Mouse (Mus musculus): ENCODE measurements around the gene Ddx39. TPM values are rescaled to one million over a fixed set of nuclear protein-coding genes. Genes with fewer than 3 reads are reported as not detected.

The Ddx39 gene
- total and polyA plus RNA-seq, 3 experiments, result 272 to 304 (median 279) TPM

DNA sequence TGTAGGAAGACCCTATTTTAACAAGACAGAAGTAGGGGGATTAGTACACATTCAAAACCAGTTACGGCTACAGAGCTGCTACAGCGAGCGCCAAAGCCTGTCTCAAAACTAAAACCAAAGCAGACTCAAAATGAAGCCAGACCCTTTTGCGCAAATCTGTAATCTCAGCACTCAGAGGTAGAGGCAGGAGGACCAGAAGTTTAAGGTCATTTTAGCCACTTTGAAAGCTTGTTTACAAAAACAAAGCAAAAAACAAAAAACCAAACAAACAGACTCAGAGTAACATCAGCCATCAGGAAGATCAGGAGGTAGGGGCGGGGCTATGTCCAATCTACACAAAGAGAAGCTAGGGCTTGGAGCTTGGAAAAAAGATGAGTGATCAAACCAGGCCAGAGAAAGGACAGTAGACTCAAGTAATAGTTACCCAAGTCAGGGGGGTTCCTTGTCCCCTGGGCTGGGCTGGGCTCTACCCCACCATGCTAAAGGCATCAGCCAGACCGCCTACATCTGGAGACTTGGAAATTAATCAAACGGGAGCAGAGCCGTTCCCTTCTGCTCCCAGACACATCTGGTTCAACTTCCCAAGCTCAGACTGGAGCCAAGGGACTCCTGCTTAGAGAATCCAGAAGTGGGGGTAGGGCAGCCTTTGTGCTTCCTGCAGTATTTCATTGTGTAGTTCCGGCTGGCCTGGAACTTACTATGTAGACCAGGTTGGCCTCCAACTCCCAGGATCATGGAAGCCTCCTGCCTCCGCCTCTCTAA lies 24.2 kb downstream of the Ddx39 start:
- peaks cover 3% of the 10 kb centered on the region; the same call in 1 of the 2 replicates for H3K79me2 ChIP-seq (ENCODE audit: control insufficient read depth, insufficient read depth, low read length, poor library complexity)
- no peak overlapping the region for H3K4me3 ChIP-seq (ENCODE audit: control insufficient read depth in 1 of 2, insufficient read depth in 1 of 2, low read depth in 2 of 2, low read length in 2 of 2)
- H3K27ac ChIP-seq (ENCODE audit: control insufficient read depth, low read depth, low read length), result peak overlapping the region; percentile 46
- no peak for DNase-seq (ENCODE audit: low read depth, low spot score)
- H3K4me1 ChIP-seq (ENCODE audit: control insufficient read depth in 1 of 2, insufficient read depth in 2 of 2, low read length in 2 of 2), result peaks cover 17 to 45% of the 10 kb centered on the region in 2 experiments
- no peaks in the 10 kb centered on the region for H3K27me3 ChIP-seq (ENCODE audit: control insufficient read depth in 1 of 2, insufficient read depth in 2 of 2, low read length in 2 of 2)
- TF ChIP-seq BHLHE40 (IDR thresholded peaks at IDR 0.05; ENCODE audit: borderline replicate concordance, low read depth, low read length) (no peak), POLR2AphosphoS2 (IDR thresholded peaks at IDR 0.05; ENCODE audit: low read length) (no peak), MEF2A (IDR thresholded peaks at IDR 0.05; ENCODE audit: extremely low read depth, insufficient replicate concordance, low read depth, low read length, poor library complexity, severe bottlenecking) (no peak), TBP (IDR thresholded peaks at IDR 0.05; ENCODE audit: low read depth, low read length) (no peak)
- no peak overlapping the region for H3K9ac ChIP-seq (ENCODE audit: control insufficient read depth, low read depth, low read length, poor library complexity, severe bottlenecking)
- no peaks in the 10 kb centered on the region for H3K9me3 ChIP-seq (replicated peaks; ENCODE audit: insufficient read depth, low read length)
- peaks cover 0 to 27% of the 10 kb centered on the region in 2 experiments; a peak in 2 of 4 replicates for H3K36me3 ChIP-seq (ENCODE audit: control insufficient read depth in 1 of 2, insufficient read depth in 2 of 2, low read length in 2 of 2)

DNA sequence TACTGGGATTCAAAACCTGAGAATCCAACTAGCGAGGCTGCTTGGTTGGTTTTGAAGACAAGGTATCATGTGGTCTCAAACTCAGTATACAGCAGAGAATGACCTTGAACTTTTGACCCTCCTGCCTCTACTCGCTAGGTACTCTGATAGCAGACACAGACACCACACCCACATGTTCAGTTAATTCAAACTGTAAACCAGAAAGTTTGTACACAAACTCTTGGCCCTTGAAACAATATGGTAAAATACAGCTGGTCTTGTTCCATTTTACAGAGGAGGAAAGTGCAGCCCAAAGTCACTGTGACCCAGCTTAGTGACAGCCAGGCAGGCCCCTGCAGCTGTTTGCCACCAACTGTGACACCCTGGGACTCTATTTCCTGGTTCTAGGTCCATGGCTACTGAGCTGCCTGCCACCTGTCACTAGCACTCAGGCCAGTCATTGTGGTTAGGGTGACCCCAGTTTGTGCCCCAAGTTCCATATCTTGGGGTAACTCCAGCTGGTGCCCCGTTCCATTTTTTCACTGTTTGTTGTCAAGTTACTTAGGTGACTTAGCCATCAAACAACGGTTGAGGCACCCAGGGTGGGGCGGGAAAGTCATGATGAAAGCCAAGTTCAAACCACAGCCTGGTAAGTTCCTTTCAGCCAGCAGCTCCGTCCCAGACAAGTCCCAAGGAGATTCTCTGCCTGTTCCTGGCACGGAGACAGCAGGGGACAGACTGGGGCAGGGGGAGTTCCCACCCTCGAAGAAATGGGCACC lies 24.9 kb downstream of the Ddx39 start:
- H3K4me1 ChIP-seq (ENCODE audit: control insufficient read depth in 1 of 2, insufficient read depth in 2 of 2, low read length in 2 of 2), result peaks cover 17 to 45% of the 10 kb centered on the region in 2 experiments
- H3K36me3 ChIP-seq (ENCODE audit: control insufficient read depth in 1 of 2, insufficient read depth in 2 of 2, low read length in 2 of 2), result peaks cover 0 to 27% of the 10 kb centered on the region in 2 experiments; a peak in 2 of 4 replicates
- peak overlapping the region; percentile 78 to 93 for H3K4me3 ChIP-seq (ENCODE audit: control insufficient read depth in 1 of 2, insufficient read depth in 1 of 2, low read depth in 2 of 2, low read length in 2 of 2)
- no peaks in the 10 kb centered on the region for H3K27me3 ChIP-seq (ENCODE audit: control insufficient read depth in 1 of 2, insufficient read depth in 2 of 2, low read length in 2 of 2)
- H3K27ac ChIP-seq (ENCODE audit: control insufficient read depth, low read depth, low read length), result peak overlapping the region; percentile 46
- H3K9ac ChIP-seq (ENCODE audit: control insufficient read depth, low read depth, low read length, poor library complexity, severe bottlenecking), result peak overlapping the region; percentile 84
- peaks cover 3% of the 10 kb centered on the region; the same call in 1 of the 2 replicates for H3K79me2 ChIP-seq (ENCODE audit: control insufficient read depth, insufficient read depth, low read length, poor library complexity)
- no peaks in the 10 kb centered on the region for H3K9me3 ChIP-seq (replicated peaks; ENCODE audit: insufficient read depth, low read length)
- peak; percentile 82 for DNase-seq (ENCODE audit: low read depth, low spot score)
- TF ChIP-seq JUND (IDR thresholded peaks at IDR 0.05; ENCODE audit: low read depth, low read length), result no peak
- no peak for TF ChIP-seq MEF2A (IDR thresholded peaks at IDR 0.05; ENCODE audit: extremely low read depth, insufficient replicate concordance, low read depth, low read length, poor library complexity, severe bottlenecking)
- TF ChIP-seq MYC (IDR thresholded peaks at IDR 0.05; ENCODE audit: low read depth, low read length), result no peak
- no peak for TF ChIP-seq BHLHE40 (IDR thresholded peaks at IDR 0.05; ENCODE audit: borderline replicate concordance, low read depth, low read length)
- peak; percentile 89 for TF ChIP-seq ETS1 (IDR thresholded peaks at IDR 0.05; ENCODE audit: low read depth, low read length)
- no peak; the same call in 1 of the 2 replicates for TF ChIP-seq TAL1 (IDR thresholded peaks at IDR 0.05; ENCODE audit: low read length)
- TF ChIP-seq SIN3A (IDR thresholded peaks at IDR 0.05; ENCODE audit: low read length), result peak; percentile 62
- no peak for TF ChIP-seq NELFE (IDR thresholded peaks at IDR 0.05; ENCODE audit: low read depth, low read length)
- no peak for TF ChIP-seq MAFK (IDR thresholded peaks at IDR 0.05; ENCODE audit: borderline replicate concordance, low read depth, low read length)
- TF ChIP-seq SMC3 (IDR thresholded peaks at IDR 0.05; ENCODE audit: low read depth, low read length), result no peak
- no peak for TF ChIP-seq USF2 (IDR thresholded peaks at IDR 0.05; ENCODE audit: borderline replicate concordance in 1 of 2, insufficient read depth in 1 of 2, low read depth in 1 of 2, low read length in 2 of 2)
- no peak for TF ChIP-seq ZNF384 (IDR thresholded peaks at IDR 0.05; ENCODE audit: low read depth, low read length)
- TF ChIP-seq TCF12 (IDR thresholded peaks at IDR 0.05; ENCODE audit: low read depth, low read length), result peak; percentile 30; the same call in 1 of the 2 replicates
- no peak for TF ChIP-seq POLR2AphosphoS5 (IDR thresholded peaks at IDR 0.05; ENCODE audit: borderline replicate concordance, low read depth, low read length)
- no peak for TF ChIP-seq NRF1 (IDR thresholded peaks at IDR 0.05; ENCODE audit: insufficient read depth, low read depth, low read length, poor library complexity, severe bottlenecking)
- no peak for TF ChIP-seq CHD1 (IDR thresholded peaks at IDR 0.05; ENCODE audit: low read depth, low read length)
- TF ChIP-seq UBTF (IDR thresholded peaks at IDR 0.05; ENCODE audit: borderline replicate concordance, insufficient read depth, low read depth, low read length), result no peak
- TF ChIP-seq MAZ (IDR thresholded peaks at IDR 0.05; ENCODE audit: low read depth, low read length), result no peak
- TF ChIP-seq POLR2AphosphoS2 (IDR thresholded peaks at IDR 0.05; ENCODE audit: low read length), result no peak; the same call in 1 of the 2 replicates
- TF ChIP-seq EP300 (IDR thresholded peaks at IDR 0.05; ENCODE audit: low read depth in 1 of 2, low read length in 2 of 2), result peak in 1 of 2 experiments; percentile 52; a peak in 3 of 4 replicates
- no peak for TF ChIP-seq CTCF (IDR thresholded peaks at IDR 0.05 in 2 of 3, conservative IDR thresholded peaks at IDR 0.05 in 1 of 3; ENCODE audit: control insufficient read depth in 1 of 3, insufficient read depth in 1 of 3, low read depth in 2 of 3, low read length in 3 of 3, poor library complexity in 1 of 3, severe bottlenecking in 1 of 3)
- 0 out of 2 replicates have a peak, but pooled peaks have one; percentile 44 for TF ChIP-seq RCOR1 (IDR thresholded peaks at IDR 0.05; ENCODE audit: low read depth, low read length)
- no peak; the same call in 1 of the 2 replicates for TF ChIP-seq USF1 (IDR thresholded peaks at IDR 0.05; ENCODE audit: low read depth, low read length)
- TF ChIP-seq ZKSCAN1 (IDR thresholded peaks at IDR 0.05; ENCODE audit: low read depth, low read length), result no peak
- no peak for TF ChIP-seq ZC3H11A (IDR thresholded peaks at IDR 0.05; ENCODE audit: low read depth, low read length)
